Mouse (Mus musculus) megakaryocyte-erythroid progenitor cell, adult 5-6 weeks (primary cell): ENCODE results near the gene Igf1r. TPM values are rescaled to one million over a fixed set of nuclear protein-coding genes. Genes with fewer than 3 reads are reported as not detected.

Experiments
- ATAC-seq: replicated peaks from 2 replicates; pipeline ENCODE4 v1.8.0; 2016; ENCODE audit warnings: mild to moderate bottlenecking, inconsistent platforms; ENCODE audit not compliant: severe bottlenecking, poor library complexity, low FRiP score, low TSS enrichment
- total RNA-seq, 2 experiments: library from RNA; stranded (forward) in 1 of 2; stranded (reverse) in 1 of 2; fragments of 200-1000, 215-1000 nt in 1 of 2; fragments of >200 nt in 1 of 2; fragmentation: Nextera tagmentation in 1 of 2; gene quantifications; 2 replicates each; pipeline ENCODE4 v1.2.3; 2014 to 2017

Igf1r gene
- total RNA-seq, 2 experiments from 2014 or later, result 21.4 to 40.8 TPM

GRCm38 (mm10) chr7:68133679-68134078 lies 181.1 kb downstream of the Igf1r start:
- no peak for ATAC-seq

GRCm38 (mm10) chr7:68134948-68135347 lies 182.3 kb downstream of the Igf1r start:
- ATAC-seq, result no peak

- no peak for ATAC-seq
These were observed 183.4 kb downstream of the Igf1r start for GRCm38 (mm10) chr7:68136056-68136455.

GRCm38 (mm10) chr7:68139384-68139783 lies 186.8 kb downstream of the Igf1r start:
- ATAC-seq, result no peak

- no peak for ATAC-seq
These were observed 187.6 kb downstream of the Igf1r start for GRCm38 (mm10) chr7:68140041-68140807.

GRCm38 (mm10) chr7:68144266-68144665 lies 191.6 kb downstream of the Igf1r start:
- no peak for ATAC-seq

GRCm38 (mm10) chr7:68148297-68149048 lies 195.8 kb downstream of the Igf1r start:
- peak; percentile 38 for ATAC-seq

GRCm38 (mm10) chr7:68151892-68152291 lies 199.3 kb downstream of the Igf1r start:
- ATAC-seq, result no peak

- ATAC-seq, result no peak
These were observed 199.8 kb downstream of the Igf1r start for GRCm38 (mm10) chr7:68152458-68152857.

- ATAC-seq, result no peak
These were observed 200.6 kb downstream of the Igf1r start for GRCm38 (mm10) chr7:68153269-68153668.

- no peak for ATAC-seq
These were observed 202.0 kb downstream of the Igf1r start for GRCm38 (mm10) chr7:68154588-68154987.

GRCm38 (mm10) chr7:68160094-68160791 lies 207.6 kb downstream of the Igf1r start:
- no peak for ATAC-seq

GRCm38 (mm10) chr7:68164074-68164473 lies 211.4 kb downstream of the Igf1r start:
- ATAC-seq, result peak; percentile 22; the same call in 1 of the 2 replicates

- no peak for ATAC-seq
These were observed 220.1 kb downstream of the Igf1r start for GRCm38 (mm10) chr7:68172776-68173175.

- 0 out of 2 replicates have a peak, but pooled peaks have one; percentile 45 for ATAC-seq
These were observed 227.0 kb downstream of the Igf1r start for GRCm38 (mm10) chr7:68179672-68180071.

- ATAC-seq, result no peak
These were observed 228.5 kb downstream of the Igf1r start for GRCm38 (mm10) chr7:68181104-68181503.

- no peak for ATAC-seq
These were observed 229.4 kb downstream of the Igf1r start for GRCm38 (mm10) chr7:68182025-68182424.

- ATAC-seq, result no peak
These were observed 230.1 kb downstream of the Igf1r start for GRCm38 (mm10) chr7:68182773-68183172.

- ATAC-seq, result peak; percentile 56
These were observed 230.8 kb downstream of the Igf1r start for GRCm38 (mm10) chr7:68183421-68183820.

- peak; percentile 91 for ATAC-seq
These were observed 236.6 kb downstream of the Igf1r start for GRCm38 (mm10) chr7:68189211-68189610.
